Mouse (Mus musculus): ENCODE results near the gene Nupr1l. TPM values are rescaled to one million over a fixed set of nuclear protein-coding genes. Genes with fewer than 3 reads are reported as not detected.

Nupr1l gene
- total RNA-seq, 2 experiments from 2014 or later = 1.3 to 3.2 TPM

DNA sequence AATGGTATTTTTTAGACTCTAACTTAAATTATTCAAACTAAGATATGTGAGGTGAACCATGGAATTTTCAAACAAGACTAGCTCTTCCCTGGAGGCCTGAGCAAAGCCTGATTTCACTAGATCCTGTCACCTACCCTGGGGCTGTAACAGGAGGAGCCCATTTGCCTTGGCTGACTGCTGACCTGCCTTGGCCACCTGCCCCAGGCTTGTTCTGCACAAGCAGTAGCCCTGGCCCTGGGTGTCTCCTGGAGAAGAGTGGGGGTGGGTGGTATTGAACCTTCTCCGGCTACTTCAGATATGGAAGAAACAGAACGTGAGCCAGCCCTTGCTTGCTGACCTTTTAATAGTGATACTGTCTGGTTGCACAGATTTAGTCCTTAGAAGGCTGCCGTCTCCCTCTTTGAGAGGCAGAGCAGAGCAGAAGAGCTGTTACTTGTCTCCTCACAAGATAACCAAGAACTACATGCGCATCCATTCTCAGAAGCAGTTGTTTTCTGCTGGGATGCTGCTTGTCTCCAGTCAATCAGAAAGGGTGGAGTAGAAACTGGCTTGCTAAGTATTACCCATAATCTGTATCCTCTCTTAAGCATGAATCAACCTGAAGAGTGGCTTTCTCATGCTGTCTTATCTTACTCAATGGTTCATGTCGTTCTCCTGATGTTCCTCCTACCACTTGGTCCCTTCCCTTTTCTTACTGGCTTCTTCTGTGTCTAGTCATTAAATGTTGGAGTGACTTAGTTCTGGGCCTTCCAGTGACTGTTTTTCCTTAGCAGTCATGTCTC is 46.3 kb downstream of the Nupr1l start:
- intact Hi-C loops (cut with DNase I) = no loop called here
- DNase-seq (ENCODE audit: low spot score in 2 of 2) = no peak

DNA sequence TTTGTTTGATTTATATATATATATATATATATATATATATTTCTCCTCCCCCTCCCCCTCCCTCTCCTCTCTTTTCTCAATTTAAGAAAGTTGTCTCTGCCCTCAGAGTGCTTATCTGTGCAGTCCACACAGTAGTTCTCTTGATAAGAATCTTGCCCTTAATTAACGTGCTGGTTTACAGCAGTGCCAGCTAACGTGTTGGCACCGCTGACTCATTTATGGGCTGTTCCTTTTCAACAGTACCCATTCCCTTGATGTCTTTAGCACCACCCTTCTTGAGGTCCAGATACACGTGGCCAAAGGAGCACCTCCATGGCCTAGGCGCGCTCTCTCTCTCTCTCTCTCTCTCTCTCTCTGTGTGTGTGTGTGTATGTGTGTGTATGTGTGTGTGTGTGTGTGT is 47.5 kb downstream of the Nupr1l start:
- no peak for DNase-seq (ENCODE audit: low spot score in 2 of 2)
- intact Hi-C loops (cut with DNase I) = no loop called here

DNA sequence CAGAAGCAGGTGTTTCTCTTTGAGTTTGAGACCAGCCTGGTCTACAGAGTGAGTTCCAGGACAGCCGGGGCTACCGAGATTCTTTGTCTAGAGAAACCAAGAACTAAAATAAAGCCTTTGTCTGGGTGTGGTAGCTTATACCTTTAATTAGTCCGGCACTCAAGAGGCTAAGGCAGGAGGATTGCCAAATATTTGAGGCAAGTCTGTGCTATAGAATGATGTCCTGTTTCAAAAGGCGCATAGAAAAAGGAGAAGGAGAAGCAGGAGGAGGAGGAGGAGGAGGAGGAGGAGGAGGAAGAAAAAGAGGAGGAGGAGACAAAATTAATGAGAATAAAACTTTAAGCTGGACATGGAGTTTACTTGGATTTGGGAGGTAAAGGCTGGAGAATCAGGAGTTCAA is 54.9 kb downstream of the Nupr1l start:
- intact Hi-C loops (cut with DNase I) = no loop called here
- DNase-seq (ENCODE audit: low spot score in 2 of 2) = no peak

Other genes starting within 250 kb of the Nupr1l start
- gene Zfp11, start 238.4 kb upstream of the Nupr1l start, total RNA-seq (2021) = 1 to 10 TPM; 6.5 to 7.6 TPM
- not detected for gene Sept14, start 200.0 kb upstream of the Nupr1l start, total RNA-seq (2021)
- gene Mrps17, start 193.0 kb upstream of the Nupr1l start, total RNA-seq (2021) = 10 to 100 TPM; 80.0 to 87.2 TPM
- 10 to 100 TPM; 76.9 to 79.4 TPM for gene Nipsnap2, start 183.5 kb upstream of the Nupr1l start, total RNA-seq (2021)
- 10 to 100 TPM; 21.8 to 23.5 TPM for gene Psph, start 121.1 kb upstream of the Nupr1l start, total RNA-seq (2021)
- gene Sumf2, start 61.6 kb upstream of the Nupr1l start, total RNA-seq (2021) = 10 to 100 TPM; 16.8 to 20.2 TPM
- 100 to 1,000 TPM; 441 to 443 TPM for gene Chchd2, start 21.1 kb upstream of the Nupr1l start, total RNA-seq (2021)
- 1 to 10 TPM; 4.6 to 5.8 TPM for gene Zbed5, start 12.8 kb upstream of the Nupr1l start, total RNA-seq (2021)
- gene Phkg1, start 10.0 kb upstream of the Nupr1l start, total RNA-seq (2021) = 10 to 100 TPM; 15.0 to 17.0 TPM
- gene Vkorc1l1, start 33.4 kb downstream of the Nupr1l start, total RNA-seq (2021) = 10 to 100 TPM; 44.6 to 46.3 TPM
- 10 to 100 TPM; 11.4 to 11.5 TPM for gene Gusb, start 94.5 kb downstream of the Nupr1l start, total RNA-seq (2021)
- gene Asl, start 120.7 kb downstream of the Nupr1l start, total RNA-seq (2021) = 10 to 100 TPM; 18.8 to 19.0 TPM
- gene Crcp, start 120.8 kb downstream of the Nupr1l start, total RNA-seq (2021) = 10 to 100 TPM; 29.7 to 30.7 TPM
- gene Tpst1, start 164.8 kb downstream of the Nupr1l start, total RNA-seq (2021) = 10 to 100 TPM; 33.3 to 34.1 TPM
- gene Kctd7, start 236.3 kb downstream of the Nupr1l start, total RNA-seq (2021) = 10 to 100 TPM; 10.3 to 11.8 TPM

All from left cerebral cortex, postnatal 25 days (tissue).